Mouse (Mus musculus) C2C12 (cell line): ENCODE measurements around the gene Gm10681. TPM values are rescaled to one million over a fixed set of nuclear protein-coding genes. Genes with fewer than 3 reads are reported as not detected.
"Not testable (repeated sequence)": the region's sequence is repeated elsewhere in the genome, so short reads cannot be mapped to it uniquely, and the experiment has no call there.

Experiments used
- H3K27me3 ChIP-seq: one replicate; pipeline ENCODE4 v1.6.1; 2011; ENCODE audit not compliant: control insufficient read depth, insufficient read depth, insufficient read length
- H3K36me3 ChIP-seq: one replicate; pipeline ENCODE4 v1.6.1; 2011; ENCODE audit not compliant: control insufficient read depth, insufficient read depth
- H3K4me3 ChIP-seq: one replicate; pipeline ENCODE4 v1.5.1; 2011; ENCODE audit warnings: mild to moderate bottlenecking, control low read depth; ENCODE audit not compliant: poor library complexity, insufficient read depth, severe bottlenecking
- H3K79me2 ChIP-seq: one replicate; pipeline ENCODE4 v1.6.1; 2011; ENCODE audit not compliant: control insufficient read depth, insufficient read depth
- H3K79me3 ChIP-seq: one replicate; pipeline ENCODE4 v1.6.1; 2011; ENCODE audit warnings: low read depth, control low read depth
- H3ac ChIP-seq: one replicate; pipeline ENCODE3; 2011; ENCODE audit warnings: low read depth; ENCODE audit not compliant: control insufficient read depth, insufficient read length
- CEBPB ChIP-seq: IDR thresholded peaks from one replicate; pipeline ENCODE4 v1.6.1; 2011; ENCODE audit warnings: low read depth, mild to moderate bottlenecking, control low read depth, moderate library complexity
- CTCF ChIP-seq: IDR thresholded peaks from one replicate; pipeline ENCODE4 v1.5.1; 2011; ENCODE audit not compliant: control insufficient read depth, insufficient read depth, insufficient read length
- FOSL1 ChIP-seq: IDR thresholded peaks from one replicate; pipeline ENCODE4 v1.8.0; 2011; ENCODE audit warnings: mild to moderate bottlenecking, low read length; ENCODE audit not compliant: poor library complexity, insufficient read depth, severe bottlenecking
- MAX ChIP-seq: IDR thresholded peaks from one replicate; pipeline ENCODE4 v1.6.1; 2011; ENCODE audit warnings: mild to moderate bottlenecking, control low read depth
- MYOD1 ChIP-seq: IDR thresholded peaks from one replicate; pipeline ENCODE4 v1.6.1; 2011; ENCODE audit warnings: low read depth; ENCODE audit not compliant: control insufficient read depth, insufficient read length
- MYOG ChIP-seq: IDR thresholded peaks from one replicate; pipeline ENCODE4 v1.6.1; 2011; ENCODE audit not compliant: control insufficient read depth, insufficient read length; ENCODE audit errors: extremely low read depth
- USF1 ChIP-seq: IDR thresholded peaks from one replicate; pipeline ENCODE4 v1.6.1; 2011; ENCODE audit warnings: low read depth, mild to moderate bottlenecking, control low read depth, moderate library complexity
- long read RNA-seq, 2 experiments: library from polyadenylated mRNA; unstranded; transcript quantifications; one replicate each; pipeline ENCODE4 v2.0.0; 2019 to 2020
- polyA plus RNA-seq: library from polyadenylated mRNA; unstranded; fragments of >200 nt; fragmentation: generic; extraction: Trizol; gene quantifications from one replicate; pipeline ENCODE4 v1.2.1, GENCODE M21; 2012; ENCODE audit warnings: missing spikeins

Gene Gm10681
- not detected for polyA plus RNA-seq
- long read RNA-seq, experiment 1, result 0 reads
- long read RNA-seq, experiment 2, result 0 reads

DNA sequence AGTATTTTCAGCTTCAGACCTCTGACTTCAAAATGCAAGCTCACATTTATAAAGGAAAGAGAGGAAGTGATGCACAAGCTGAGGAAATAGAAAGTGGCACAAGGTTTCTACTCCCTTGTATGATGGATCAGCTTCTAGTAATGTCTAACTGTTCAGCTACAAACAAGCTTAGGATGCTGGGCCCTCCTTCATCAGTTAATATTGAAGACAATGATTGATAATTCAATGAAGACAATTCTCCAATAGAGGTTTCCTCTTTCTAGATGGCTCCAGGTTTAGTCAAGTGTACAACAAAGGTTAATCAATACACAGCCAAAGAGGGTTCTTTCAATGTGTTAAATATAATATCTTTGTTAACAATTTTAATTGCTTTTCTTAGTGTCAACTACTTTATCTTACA, at the start of gene Gm10681:
Gene Gm10681, minus strand, starts transcription at position 101 of the 400 bp plus-strand sequence.
- H3K79me2 ChIP-seq, result no peaks in the 10 kb centered on the region
- H3K4me3 ChIP-seq, result no peak within 1 kb of the TSS
- no peaks in the 10 kb centered on the region for H3K36me3 ChIP-seq
- H3K27me3 ChIP-seq, result no peaks in the 10 kb centered on the region
- TF ChIP-seq MYOG (no peak), CEBPB (no peak), CTCF (no peak), USF1 (no peak), MAX (no peak), MYOD1 (no peak), FOSL1 (no peak)
- H3K79me3 ChIP-seq, result no peaks in the 10 kb centered on the region
- H3ac ChIP-seq, result no peak within 1 kb of the TSS

- no peak overlapping the region for H3ac ChIP-seq
- H3K4me3 ChIP-seq, result no peak overlapping the region
- H3K79me3 ChIP-seq, result no peaks in the 10 kb centered on the region
- H3K27me3 ChIP-seq, result no peaks in the 10 kb centered on the region
- H3K36me3 ChIP-seq, result no peaks in the 10 kb centered on the region
- H3K79me2 ChIP-seq, result no peaks in the 10 kb centered on the region
- TF ChIP-seq MYOD1 (no peak), FOSL1 (no peak), CEBPB (no peak), USF1 (no peak), CTCF (no peak), MYOG (no peak), MAX (no peak)
Measured at GRCm38 (mm10) chr3:98635145-98635544, 46.5 kb upstream of the Gm10681 start.

DNA sequence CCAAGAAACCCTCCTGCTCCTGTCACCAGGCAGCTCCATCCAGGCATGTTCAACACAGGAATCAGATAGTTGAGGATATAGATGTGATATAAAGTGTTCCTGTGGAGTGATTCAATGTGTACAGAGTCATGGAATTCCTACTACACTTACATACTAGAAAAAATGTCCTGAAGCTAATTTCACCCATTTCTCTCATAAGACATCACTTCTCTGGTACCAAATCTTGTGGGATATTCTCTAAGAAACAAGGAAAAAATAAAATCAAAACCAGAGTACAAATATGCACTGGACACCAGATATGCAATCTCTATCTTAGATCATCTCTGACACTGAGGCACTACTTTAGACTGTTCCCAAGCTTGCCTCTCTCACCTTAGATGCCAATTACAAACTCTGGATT, 41.5 kb upstream of the Gm10681 start, which contains the start of gene Hsd3b5:
Gene Hsd3b5, minus strand, starts transcription at position 101 of the 400 bp plus-strand sequence.
- no peak for TF ChIP-seq MYOG
- no peak for TF ChIP-seq USF1
- TF ChIP-seq CTCF, result no peak
- TF ChIP-seq MYOD1, result no peak
- no peak for TF ChIP-seq MAX
- no peak for TF ChIP-seq FOSL1
- no peak for TF ChIP-seq CEBPB

DNA sequence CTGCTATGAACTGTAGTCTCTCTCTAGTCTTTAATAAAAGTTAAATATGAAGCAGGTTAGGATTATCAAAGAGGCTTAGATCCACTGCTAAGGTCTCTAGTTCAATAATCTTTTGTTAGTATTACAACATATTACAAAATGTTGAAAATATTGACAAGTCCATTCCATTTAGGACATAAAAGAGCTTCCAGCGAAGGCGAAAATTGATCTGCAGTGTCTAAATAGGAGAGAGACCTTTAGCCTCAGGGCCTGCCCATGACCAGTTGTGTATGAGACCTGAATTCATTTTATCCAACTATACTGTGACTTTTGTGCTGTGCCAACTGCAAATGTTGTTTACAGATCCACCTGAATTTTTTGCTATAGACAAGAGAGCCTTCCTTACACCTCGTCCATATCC, 41.0 kb upstream of the Gm10681 start:
- Histone ChIP-seq H3K4me3 (no peak overlapping the region), H3K27me3 (no peaks in the 10 kb centered on the region), H3ac (no peak overlapping the region), H3K79me2 (no peaks in the 10 kb centered on the region), H3K36me3 (no peaks in the 10 kb centered on the region), H3K79me3 (no peaks in the 10 kb centered on the region)
- no peak for TF ChIP-seq USF1
- no peak for TF ChIP-seq CEBPB
- no peak for TF ChIP-seq MYOD1
- TF ChIP-seq FOSL1, result no peak
- TF ChIP-seq MYOG, result no peak
- no peak for TF ChIP-seq CTCF

More for the DNA sequence above, 41.5 kb upstream of the Gm10681 start, which contains the start of gene Hsd3b5:
- H3K36me3 ChIP-seq, result no peaks in the 10 kb centered on the region
- H3ac ChIP-seq, result no peak within 1 kb of the TSS
- H3K79me2 ChIP-seq, result no peaks in the 10 kb centered on the region
- H3K27me3 ChIP-seq, result no peaks in the 10 kb centered on the region
- H3K79me3 ChIP-seq, result no peaks in the 10 kb centered on the region
- no peak within 1 kb of the TSS for H3K4me3 ChIP-seq

DNA sequence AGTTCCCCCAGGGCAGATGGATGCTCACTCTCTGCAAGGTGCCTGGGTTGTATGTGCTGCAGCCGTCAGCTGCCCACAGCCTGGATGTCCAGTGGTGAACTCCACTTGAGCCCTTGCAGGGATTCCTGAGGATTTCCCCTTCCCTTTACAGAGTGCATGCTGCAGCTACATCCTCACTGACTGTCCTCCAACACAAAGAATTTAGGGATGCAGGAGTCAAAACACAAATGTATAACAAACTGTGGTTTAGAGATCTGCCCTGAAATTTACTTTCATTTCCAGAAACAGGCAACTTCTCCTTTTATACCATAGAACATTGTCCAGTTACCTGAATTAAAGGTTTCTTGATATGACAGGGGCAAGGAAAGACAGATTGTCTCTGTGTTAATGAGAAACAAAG, 28.2 kb upstream of the Gm10681 start:
- not testable (repeated sequence) for H3K79me3 ChIP-seq, H3K27me3 ChIP-seq, H3K36me3 ChIP-seq, H3K4me3 ChIP-seq, H3K79me2 ChIP-seq, H3ac ChIP-seq

GRCm38 (mm10) chr3:98616244-98616643, 27.6 kb upstream of the Gm10681 start:
- not testable (repeated sequence) for H3K27me3 ChIP-seq, H3ac ChIP-seq, H3K4me3 ChIP-seq, H3K36me3 ChIP-seq, H3K79me2 ChIP-seq, H3K79me3 ChIP-seq

- H3K27me3 ChIP-seq, H3K79me2 ChIP-seq, H3ac ChIP-seq, H3K36me3 ChIP-seq, H3K4me3 ChIP-seq, H3K79me3 ChIP-seq: not testable (repeated sequence)
Measured at GRCm38 (mm10) chr3:98614406-98614927, 25.9 kb upstream of the Gm10681 start.
